Mouse (Mus musculus): ENCODE data around the gene Sf3b6.

Sf3b6 gene

GRCm38 (mm10) chr12:4840741-4841140, 23.4 kb downstream of the Sf3b6 start:
- DNase-seq (ENCODE audit: extremely low read depth, low read depth, low spot score): no peak

GRCm38 (mm10) chr12:4841392-4841887, 24.1 kb downstream of the Sf3b6 start, which contains the start of gene Fkbp1b:
TSS of gene Fkbp1b (minus strand) at chr12:4841591.
- DNase-seq (ENCODE audit: extremely low read depth, low read depth, low spot score): no peak

GRCm38 (mm10) chr12:4842456-4842855, 25.1 kb downstream of the Sf3b6 start:
- DNase-seq (ENCODE audit: extremely low read depth, low read depth, low spot score): no peak

GRCm38 (mm10) chr12:4842890-4843597, 25.7 kb downstream of the Sf3b6 start, which contains the start of gene Wdcp:
TSS of gene Wdcp (plus strand) at chr12:4843303.
- peak; percentile 54 for DNase-seq (ENCODE audit: extremely low read depth, low read depth, low spot score)

- no peak for DNase-seq (ENCODE audit: extremely low read depth, low read depth, low spot score)
Observed at GRCm38 (mm10) chr12:4843741-4844140, 26.4 kb downstream of the Sf3b6 start.

- no peak for DNase-seq (ENCODE audit: extremely low read depth, low read depth, low spot score)
Observed at GRCm38 (mm10) chr12:4856160-4856559, 38.8 kb downstream of the Sf3b6 start.

- no peak for DNase-seq (ENCODE audit: extremely low read depth, low read depth, low spot score)
Observed at GRCm38 (mm10) chr12:4856834-4857233, 39.5 kb downstream of the Sf3b6 start.

- no peak for DNase-seq (ENCODE audit: extremely low read depth, low read depth, low spot score)
Observed at GRCm38 (mm10) chr12:4859241-4859914, 42.0 kb downstream of the Sf3b6 start.

- no peak for DNase-seq (ENCODE audit: extremely low read depth, low read depth, low spot score)
Observed at GRCm38 (mm10) chr12:4862672-4863071, 45.3 kb downstream of the Sf3b6 start.

- DNase-seq (ENCODE audit: extremely low read depth, low read depth, low spot score): no peak
Observed at GRCm38 (mm10) chr12:4863654-4864337, 46.5 kb downstream of the Sf3b6 start.

- no peak for DNase-seq (ENCODE audit: extremely low read depth, low read depth, low spot score)
Observed at GRCm38 (mm10) chr12:4864338-4864690, 47.0 kb downstream of the Sf3b6 start.

- DNase-seq (ENCODE audit: extremely low read depth, low read depth, low spot score): no peak
Observed at GRCm38 (mm10) chr12:4868924-4869323, 51.6 kb downstream of the Sf3b6 start.

- no peak for DNase-seq (ENCODE audit: extremely low read depth, low read depth, low spot score)
Observed at GRCm38 (mm10) chr12:4871260-4871659, 53.9 kb downstream of the Sf3b6 start.

GRCm38 (mm10) chr12:4872273-4872672, 54.9 kb downstream of the Sf3b6 start:
- DNase-seq (ENCODE audit: extremely low read depth, low read depth, low spot score): no peak

- DNase-seq (ENCODE audit: extremely low read depth, low read depth, low spot score): no peak
Observed at GRCm38 (mm10) chr12:4872983-4873477, 55.7 kb downstream of the Sf3b6 start.

GRCm38 (mm10) chr12:4873531-4873930, 56.2 kb downstream of the Sf3b6 start:
- no peak for DNase-seq (ENCODE audit: extremely low read depth, low read depth, low spot score)

- DNase-seq (ENCODE audit: extremely low read depth, low read depth, low spot score): no peak
Observed at GRCm38 (mm10) chr12:4874161-4874927, 57.0 kb downstream of the Sf3b6 start, which contains the start of gene Mfsd2b. TSS of gene Mfsd2b (minus strand) at chr12:4874359.

- DNase-seq (ENCODE audit: extremely low read depth, low read depth, low spot score): no peak
Observed at GRCm38 (mm10) chr12:4875623-4876022, 58.3 kb downstream of the Sf3b6 start.

Measured in fat pad, adult 2 months (tissue).